Mouse (Mus musculus) activated CD4-positive, CD25-positive, alpha-beta regulatory T cell, adult 4 months (primary cell): ENCODE results near the gene Clip2. TPM values are rescaled to one million over a fixed set of nuclear protein-coding genes. Genes with fewer than 3 reads are reported as not detected.
"Not testable (repeated sequence)": the region's sequence is repeated elsewhere in the genome, so short reads cannot be mapped to it uniquely, and the experiment has no call there.

Source experiments
- ATAC-seq: one replicate; pipeline ENCODE4 v1.8.0; 2017
- polyA plus RNA-seq, 2 experiments: library from polyadenylated mRNA; unstranded; fragments of 100-300 nt; shearing (Covaris generic); gene quantifications; one replicate each; pipeline ENCODE4 v1.2.1; 2017

Gene Clip2
- polyA plus RNA-seq, 2 experiments from 2014 or later: 0.30 to 1.1 TPM

- peak; percentile 18 for ATAC-seq
Observed at GRCm38 (mm10) chr5:134455914-134456423, 96.3 kb downstream of the Clip2 start.

DNA sequence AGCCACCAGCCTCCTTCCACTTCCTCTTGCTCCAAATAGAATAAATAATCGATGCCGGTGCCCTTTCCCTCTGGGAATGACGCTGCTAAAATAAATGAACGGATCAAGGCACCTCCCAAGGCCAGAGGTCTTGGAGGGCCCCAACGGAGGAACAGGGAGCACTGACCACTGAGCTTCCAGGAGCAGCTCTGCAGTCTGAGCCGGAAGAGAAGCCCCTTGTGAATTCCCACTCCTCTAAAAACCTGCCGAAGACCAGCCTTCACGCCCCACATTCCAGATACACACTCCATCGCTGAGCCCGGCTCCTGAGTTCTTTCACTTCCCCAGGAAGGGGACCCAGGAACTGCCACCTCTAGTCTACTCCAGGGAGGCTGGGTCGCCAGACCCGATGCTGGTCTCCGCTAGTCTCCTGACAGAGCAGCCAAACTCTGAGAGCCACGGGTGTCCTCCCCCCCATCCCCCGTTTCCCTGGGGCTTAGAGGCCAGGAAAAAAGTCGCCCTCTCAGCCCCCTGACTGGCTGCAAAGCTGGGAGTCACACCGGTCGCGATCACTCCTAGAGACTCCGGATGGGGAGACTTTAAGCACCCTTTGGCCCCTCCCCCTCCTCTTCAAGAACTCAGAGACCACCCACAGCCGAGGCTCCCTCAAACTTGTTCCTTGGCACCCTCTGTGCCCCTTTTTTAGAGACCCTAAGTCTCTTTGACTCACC lies 96.9 kb downstream of the Clip2 start:
- peak; percentile 7 for ATAC-seq

- no peak for ATAC-seq
Observed at GRCm38 (mm10) chr5:134454421-134454820, 97.8 kb downstream of the Clip2 start.

DNA sequence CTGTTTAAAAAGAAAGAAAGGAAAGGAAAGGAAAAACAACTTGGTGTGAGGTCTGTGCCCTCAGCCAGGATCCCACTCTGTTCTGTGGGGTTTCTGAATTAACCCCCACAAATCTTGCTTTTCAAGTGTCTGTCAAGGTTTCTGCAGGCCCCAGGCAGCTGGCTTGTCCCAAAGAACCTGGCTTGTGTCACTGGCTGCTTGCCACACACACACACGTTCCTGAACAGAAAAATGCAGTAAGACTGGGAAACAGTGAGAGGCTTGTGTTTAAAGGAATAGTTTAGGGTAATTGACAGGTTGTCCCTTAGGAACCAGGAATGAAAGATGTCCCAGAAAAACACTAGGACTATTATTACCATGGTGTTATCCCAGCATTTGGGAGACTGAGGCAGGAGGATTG lies 98.7 kb downstream of the Clip2 start:
- no peak for ATAC-seq

DNA sequence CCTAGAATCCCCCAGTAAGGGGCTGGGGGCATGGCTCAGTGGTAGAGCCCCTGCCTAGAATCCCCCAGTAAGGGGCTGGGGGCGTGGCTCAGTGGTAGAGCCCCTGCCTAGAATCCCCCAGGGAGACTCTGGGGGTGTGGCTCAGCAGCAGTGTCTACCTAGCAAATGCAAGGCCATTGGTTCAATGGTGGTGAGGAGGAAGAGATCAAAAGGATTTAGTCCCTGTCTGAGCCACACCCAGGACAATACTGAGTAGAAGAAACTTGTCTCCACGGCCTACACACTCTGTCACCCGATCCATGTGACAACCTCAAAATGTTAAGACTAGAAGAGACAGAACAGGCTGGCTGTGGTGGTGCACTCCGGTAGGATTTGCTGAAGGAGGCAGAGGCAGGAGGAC lies 105.5 kb downstream of the Clip2 start:
- not testable (repeated sequence) for ATAC-seq

DNA sequence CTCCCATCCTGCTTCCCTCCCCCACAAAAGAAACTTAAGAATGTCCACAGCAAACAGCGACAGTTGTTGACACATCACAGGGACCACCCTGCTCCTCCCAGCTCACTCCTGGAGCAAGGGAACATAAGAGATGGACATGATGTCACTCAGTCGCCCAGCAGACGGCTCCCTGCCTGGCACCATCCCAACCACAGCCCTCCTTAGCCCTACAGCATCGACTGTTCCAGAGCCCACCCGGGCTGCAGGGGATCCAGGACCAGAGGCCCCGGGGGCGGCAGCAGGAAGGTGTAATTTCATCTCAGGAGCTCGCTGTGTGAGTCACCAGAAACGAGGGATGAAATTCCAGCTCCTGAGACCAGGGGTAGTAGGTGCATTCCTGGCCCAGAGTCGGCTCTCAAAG lies 106.3 kb downstream of the Clip2 start:
- ATAC-seq: no peak

- ATAC-seq: no peak
Observed at GRCm38 (mm10) chr5:134445208-134445831, 106.9 kb downstream of the Clip2 start.

DNA sequence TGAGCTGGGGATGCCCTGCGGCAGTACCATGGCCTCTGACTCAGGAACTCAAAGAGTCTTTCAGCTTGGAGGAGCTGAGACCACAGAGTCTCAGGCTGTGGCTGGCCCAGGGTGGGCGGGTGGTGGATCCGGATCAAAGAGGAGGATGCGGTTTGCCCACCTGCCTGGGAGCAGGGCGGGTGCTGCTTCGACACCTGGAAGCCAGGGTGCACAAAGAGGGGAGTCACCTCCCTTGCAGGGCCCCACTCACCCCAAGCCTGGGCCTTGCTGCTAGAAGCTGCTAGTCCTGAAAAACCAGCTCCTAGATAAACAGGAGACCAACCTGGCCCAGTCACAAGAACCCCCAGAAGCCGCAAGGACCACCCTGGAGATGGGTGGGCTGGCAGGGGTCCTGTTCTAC lies 107.8 kb downstream of the Clip2 start:
- peak; percentile 90 for ATAC-seq

DNA sequence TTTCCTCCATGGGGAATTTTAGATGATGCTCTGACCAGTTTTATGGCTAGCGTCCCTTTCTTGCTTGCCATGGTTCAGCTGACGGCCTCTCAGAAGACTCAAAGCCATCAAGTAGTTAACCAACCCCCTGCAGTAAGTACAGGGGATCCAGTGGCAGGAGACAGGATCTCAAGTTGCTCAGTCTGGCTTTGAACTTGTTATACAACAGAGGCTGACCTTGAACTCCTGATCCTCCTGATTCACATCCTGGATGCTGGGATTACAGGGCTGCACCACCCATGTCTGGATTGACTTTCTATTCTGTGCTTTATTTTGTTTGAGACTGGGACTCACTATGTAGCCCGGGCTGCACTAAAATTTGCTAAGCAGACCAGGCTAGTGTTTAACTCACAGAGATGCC lies 110.2 kb downstream of the Clip2 start:
- ATAC-seq: no peak

DNA sequence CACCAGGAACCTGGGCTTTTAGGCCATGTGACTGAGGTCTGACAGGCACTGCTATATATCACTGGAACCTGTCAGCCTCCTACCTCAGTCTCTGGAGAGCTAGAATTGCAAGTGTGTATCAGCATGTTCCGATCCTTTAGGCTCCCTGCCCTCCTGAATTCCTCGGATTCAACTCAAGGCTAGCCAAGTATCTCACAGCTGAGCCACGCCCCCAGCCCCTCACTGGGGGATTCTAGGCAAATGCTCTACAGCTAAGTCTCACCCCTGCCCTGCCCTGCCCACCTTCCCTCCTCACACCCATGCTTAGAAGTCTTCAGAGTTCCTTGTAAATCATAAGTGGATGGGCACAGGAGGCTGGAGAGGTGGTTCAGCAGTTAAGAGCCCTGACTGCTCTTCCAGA lies 111.1 kb downstream of the Clip2 start:
- ATAC-seq: no peak

- ATAC-seq: no peak
Observed at GRCm38 (mm10) chr5:134440098-134440497, 112.1 kb downstream of the Clip2 start.

GRCm38 (mm10) chr5:134439481-134439880 lies 112.8 kb downstream of the Clip2 start:
- ATAC-seq: no peak

Other genes starting within 250 kb of the Clip2 start
- 10 to 100 TPM; 71.1 to 90.5 TPM for gene Gtf2i, start 237.7 kb downstream of the Clip2 start, polyA plus RNA-seq
- 1 to 10 TPM; 7.5 to 7.9 TPM for gene Gtf2ird1, start 95.7 kb downstream of the Clip2 start, polyA plus RNA-seq
- gene Syna, start 7.7 kb upstream of the Clip2 start, polyA plus RNA-seq: under 1 TPM in 1 of 2 experiments, not detected in 1; 0.43 TPM
- gene Rfc2, start 28.9 kb upstream of the Clip2 start, polyA plus RNA-seq: 100 to 1,000 TPM; 129 to 149 TPM
- gene Lat2, start 62.6 kb upstream of the Clip2 start, polyA plus RNA-seq: 1 to 10 TPM; 3.8 to 5.4 TPM
- 100 to 1,000 TPM; 112 to 143 TPM for gene Eif4h, start 87.1 kb upstream of the Clip2 start, polyA plus RNA-seq
- 1 to 10 TPM; 3.8 to 4.2 TPM for gene Limk1, start 136.2 kb upstream of the Clip2 start, polyA plus RNA-seq
- gene Eln, start 194.9 kb upstream of the Clip2 start, polyA plus RNA-seq: under 1 TPM in 1 of 2 experiments, not detected in 1; 0.15 TPM